Comparison of ENCODE assay signal across 8 mouse cellular contexts in the genomic region with DNA sequence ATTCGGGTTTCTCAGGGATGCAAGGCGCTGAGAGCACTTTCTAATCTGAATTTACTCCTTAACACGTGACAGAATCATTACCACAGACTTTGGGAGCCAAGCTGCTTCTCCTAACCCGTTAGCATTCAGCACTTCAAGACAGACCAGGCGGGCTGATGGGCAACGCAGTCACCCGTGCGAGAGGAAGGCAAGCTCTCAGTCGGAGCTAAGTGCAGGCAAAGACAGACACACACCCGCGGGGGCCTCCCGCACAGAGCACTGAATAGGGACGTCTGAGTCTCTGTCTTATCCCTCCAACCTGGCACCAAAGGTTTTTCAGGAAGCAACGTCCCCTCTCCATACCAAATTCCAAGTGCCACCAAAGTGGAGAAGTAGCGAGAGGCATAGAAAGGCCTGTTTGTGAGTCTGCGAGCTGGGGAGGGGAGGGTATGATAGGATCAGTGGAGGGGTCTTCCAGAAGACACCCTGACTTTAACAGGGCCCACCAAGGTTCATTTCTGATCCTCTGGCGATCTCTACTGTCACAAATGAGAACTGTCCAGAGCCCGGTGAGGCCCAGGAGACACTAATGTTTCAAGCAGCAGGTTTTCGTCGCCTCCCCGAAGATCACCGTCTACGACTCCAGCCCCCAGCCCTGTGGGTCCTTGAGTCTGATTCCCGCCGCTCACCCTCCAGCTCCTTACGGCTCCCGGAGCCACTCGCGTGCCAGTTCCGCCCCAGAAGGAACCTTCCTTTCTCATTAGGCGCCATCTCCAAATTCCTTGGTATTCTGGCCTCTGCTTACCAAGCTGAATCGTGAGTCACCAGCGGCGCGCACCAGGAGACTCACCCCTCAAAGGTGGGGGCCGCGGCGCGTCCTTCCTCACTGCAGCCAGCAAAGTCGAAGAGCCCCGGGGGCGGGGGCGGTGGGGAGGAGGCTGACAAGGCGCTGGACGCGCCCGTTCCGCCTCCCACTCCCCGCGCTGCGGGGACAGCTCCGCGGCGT. TPM values are rescaled to one million over a fixed set of nuclear protein-coding genes. Genes with fewer than 3 reads are reported as not detected.
DNase-seq lines count a peak whose midpoint lies in the region; ATAC-seq and TF ChIP-seq lines count a peak whose summit lies in the region.

A gene (minus strand): TSS at position 973 of the 985 bp plus-strand sequence.

- TF ChIP-seq EP300 in lung, postnatal 0 days (IDR thresholded peaks at IDR 0.05): no peak

- peak within 1 kb of the TSS; percentile 47 for H3K4me2 ChIP-seq in lung, postnatal 0 days (replicated peaks; ENCODE audit: low read depth, low read length)
- H3K4me2 ChIP-seq in intestine, postnatal 0 days (replicated peaks; ENCODE audit: low read depth): peak within 1 kb of the TSS; percentile 61

- 1% methylated on average over 54 of the region's 54 CpGs for WGBS in lung, postnatal 0 days
- under 1% methylated on average over 53 of the region's 54 CpGs for WGBS in intestine, postnatal 0 days

- DNase-seq in adrenal gland, adult (ENCODE audit: inconsistent age in 2 of 2, low spot score in 1 of 2): peak; percentile 28 to 67
- DNase-seq in adrenal gland, postnatal 10 days: no peak
- no peak for DNase-seq in lung, postnatal 0 days (ENCODE audit: low spot score)
- DNase-seq in lung, postnatal 25 days (ENCODE audit: low spot score): no peak
- DNase-seq in retina, embryonic 14.5 days (ENCODE audit: low spot score): peak; percentile 65
- DNase-seq in frontal cortex, postnatal 10 days (ENCODE audit: low spot score in 2 of 2): no peak
- DNase-seq in ovary, postnatal 10 days (ENCODE audit: low spot score): no peak

- H3K27ac ChIP-seq in lung, postnatal 0 days (ENCODE audit: low read length): no peak within 1 kb of the TSS
- no peak within 1 kb of the TSS for H3K27ac ChIP-seq in intestine, postnatal 0 days (ENCODE audit: low read depth, low read length)

- TF ChIP-seq CTCF in lung, postnatal 0 days (IDR thresholded peaks at IDR 0.05): peak; percentile 19; the same call in 1 of the 2 replicates
- TF ChIP-seq CTCF in intestine, postnatal 0 days (IDR thresholded peaks at IDR 0.05; ENCODE audit: low read depth): 0 out of 2 replicates have a peak, but pooled peaks have one; percentile 4

- H3K27me3 ChIP-seq in lung, postnatal 0 days (replicated peaks; ENCODE audit: insufficient read depth, low read length): peaks cover 76% of the 10 kb centered on the region
- peaks cover 77% of the 10 kb centered on the region for H3K27me3 ChIP-seq in intestine, postnatal 0 days (replicated peaks; ENCODE audit: control insufficient read depth, insufficient read depth, low read length)

- no peak within 1 kb of the TSS for H3K9ac ChIP-seq in lung, postnatal 0 days (replicated peaks; ENCODE audit: low read depth)
- no peak within 1 kb of the TSS for H3K9ac ChIP-seq in intestine, postnatal 0 days (ENCODE audit: low read depth, low read length)

- ATAC-seq in lung, postnatal 0 days: peak; percentile 18; the same call in 1 of the 2 replicates
- 0 out of 2 replicates have a peak, but pooled peaks have one; percentile 23 for ATAC-seq in intestine, postnatal 0 days

- H3K36me3 ChIP-seq in lung, postnatal 0 days (ENCODE audit: insufficient read depth, low read length): no peaks in the 10 kb centered on the region
- no peaks in the 10 kb centered on the region for H3K36me3 ChIP-seq in intestine, postnatal 0 days (ENCODE audit: control insufficient read depth, insufficient read depth)

- peaks cover 12% of the 10 kb centered on the region; the same call in 1 of the 2 replicates for H3K4me1 ChIP-seq in lung, postnatal 0 days (ENCODE audit: insufficient read depth, low read depth, low read length)
- H3K4me1 ChIP-seq in intestine, postnatal 0 days (replicated peaks; ENCODE audit: control insufficient read depth, insufficient read depth, low read length): no peaks in the 10 kb centered on the region

- H3K4me3 ChIP-seq in lung, postnatal 0 days (ENCODE audit: low read depth, low read length): peak within 1 kb of the TSS; percentile 27
- H3K4me3 ChIP-seq in intestine, postnatal 0 days (ENCODE audit: low read depth, low read length): peak within 1 kb of the TSS; percentile 33

- H3K9me3 ChIP-seq in lung, postnatal 0 days (ENCODE audit: low read length): no peaks in the 10 kb centered on the region
- no peaks in the 10 kb centered on the region for H3K9me3 ChIP-seq in intestine, postnatal 0 days (ENCODE audit: control insufficient read depth)

RNA-seq across cellular contexts. Expression of the gene that starts here (rescaled TPM):
- total RNA-seq in adrenal gland, postnatal 10 days (2021): not detected
- polyA plus RNA-seq in lung, postnatal 0 days (2015; fragmentation: Nextera tagmentation; extraction: Ambion mirVana): not detected in 2 replicates
- 1.3 and 1.4 TPM in 2 replicates for polyA plus RNA-seq in intestine, postnatal 0 days (2015; fragmentation: Nextera tagmentation; extraction: Ambion mirVana)

Comparison
In these comparisons a context has a peak if more than half of its experiments do, and no peak if none do; other contexts are left out.
1. DNase-seq: peak in adrenal gland, adult (2 of 2) and retina, embryonic 14.5 days (single experiment); none in adrenal gland, postnatal 10 days (single experiment), lung, postnatal 0 days (single experiment), lung, postnatal 25 days (single experiment), frontal cortex, postnatal 10 days (0 of 2) and ovary, postnatal 10 days (single experiment).
2. Peak in ATAC-seq, H3K4me3 ChIP-seq and H3K4me2 ChIP-seq in lung, postnatal 0 days; RNA of the gene not detected or under 1 TPM.